Mouse (Mus musculus) left cerebral cortex, postnatal 14 days (tissue): ENCODE measurements around the gene Tekt2. TPM values are rescaled to one million over a fixed set of nuclear protein-coding genes. Genes with fewer than 3 reads are reported as not detected.

ENCODE experiments used
- DNase-seq, 2 experiments: peaks; one replicate each; pipeline ENCODE4 v3.0.0; 2021 to 2022; ENCODE audit warnings: low spot score in 2 of 2, mixed read lengths in 1 of 2
- intact Hi-C: fragments of 180-260 bp; cut with DNase I; formaldehyde crosslinking; loops from one replicate; pipeline ENCODE4 v1.15.1; 2025
- total RNA-seq, 2 experiments: library from RNA; stranded (reverse); gene quantifications; 2 replicates each; pipeline ENCODE4 v1.2.3; 2021

Gene Tekt2
- total RNA-seq, 2 experiments from 2014 or later, result 1.9 to 2.5 TPM

DNA sequence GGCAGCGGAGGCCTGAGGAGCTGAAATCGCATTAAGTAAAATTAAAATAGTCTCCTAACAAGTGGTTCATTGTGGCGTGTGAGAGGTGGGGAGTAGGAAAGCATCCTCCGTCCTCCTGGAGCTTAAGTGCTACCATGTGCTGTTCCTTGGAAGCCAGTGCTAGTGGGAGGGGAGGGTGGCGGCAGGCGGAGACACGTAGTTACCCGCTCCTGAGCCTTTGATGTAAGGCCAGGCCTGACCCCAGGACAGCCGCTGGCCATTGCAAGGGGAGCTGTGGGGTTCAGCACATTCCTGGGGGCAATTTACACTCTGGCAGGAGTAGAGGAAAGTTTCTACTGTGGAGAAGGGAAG lies 46.9 kb downstream of the Tekt2 start:
- intact Hi-C loops, result loop anchor here (2.0 kb wide), 1 partner anchor 32 kb away; no protein-coding TSS in a partner anchor
- DNase-seq, result no peak

- DNase-seq, result peak in 1 of 2 experiments; percentile 42
- intact Hi-C loops, result loop anchor here (2.0 kb wide), 1 partner anchor 33 kb away; no protein-coding TSS in a partner anchor
Observed at GRCm38 (mm10) chr4:126277906-126278564, 47.5 kb downstream of the Tekt2 start.

DNA sequence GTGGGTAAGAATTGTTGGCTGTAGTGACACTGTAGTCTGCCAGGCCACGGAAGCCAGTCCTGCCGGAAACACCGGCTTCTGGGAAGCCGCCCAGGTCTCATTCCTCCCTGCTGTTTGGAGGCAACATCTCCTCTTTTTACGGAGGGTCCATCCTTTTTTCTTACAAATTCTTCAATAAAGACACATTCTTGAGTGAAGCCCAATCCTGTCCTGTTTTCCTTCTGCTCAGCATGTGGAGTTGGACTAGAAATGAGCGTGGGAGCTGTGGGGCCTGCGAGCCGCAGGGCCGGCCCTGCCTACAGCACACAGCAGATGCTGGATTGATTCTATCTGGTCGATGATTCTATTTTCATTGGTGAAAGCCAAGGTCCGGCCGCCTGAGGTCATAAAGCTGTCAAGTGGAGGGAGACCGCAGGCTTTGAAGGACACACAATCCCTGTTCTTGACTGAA lies 49.8 kb downstream of the Tekt2 start:
- intact Hi-C loops, result no loop called here
- no peak for DNase-seq

- no peak for DNase-seq
- intact Hi-C loops, result no loop called here
Observed at GRCm38 (mm10) chr4:126275081-126275480, 50.4 kb downstream of the Tekt2 start.

- intact Hi-C loops, result no loop called here
- DNase-seq, result no peak
Observed at GRCm38 (mm10) chr4:126273753-126274152, 51.7 kb downstream of the Tekt2 start.

Other genes with a start within 250 kb of the Tekt2 start
- 10 to 100 TPM; 14.7 to 15.4 TPM for gene Lsm10, start 229.1 kb downstream of the Tekt2 start, total RNA-seq
- gene Stk40, start 221.7 kb downstream of the Tekt2 start, total RNA-seq, result 10 to 100 TPM; 26.5 to 28.8 TPM
- gene Eva1b, start 177.9 kb downstream of the Tekt2 start, total RNA-seq, result 1 to 10 TPM; 6.5 to 7.0 TPM
- gene Sh3d21, start 162.2 kb downstream of the Tekt2 start, total RNA-seq, result 1 to 10 TPM in 1 of 2 experiments, under 1 TPM in 1; 0.79 to 1.0 TPM
- 100 to 1,000 TPM; 129 to 147 TPM for gene Thrap3, start 122.9 kb downstream of the Tekt2 start, total RNA-seq
- 100 to 1,000 TPM; 241 to 264 TPM for gene Map7d1, start 69.3 kb downstream of the Tekt2 start, total RNA-seq
- gene Trappc3, start 63.4 kb downstream of the Tekt2 start, total RNA-seq, result 10 to 100 TPM; 82.0 to 85.4 TPM
- gene Col8a2, start 38.9 kb downstream of the Tekt2 start, total RNA-seq, result 1 to 10 TPM; 2.9 to 3.4 TPM
- 10 to 100 TPM; 25.3 to 26.8 TPM for gene Adprhl2, start 4.0 kb downstream of the Tekt2 start, total RNA-seq
- gene Ago3, start 103.9 kb upstream of the Tekt2 start, total RNA-seq, result 10 to 100 TPM; 27.9 to 33.5 TPM
- 10 to 100 TPM; 49.4 to 52.1 TPM for gene Ago1, start 142.9 kb upstream of the Tekt2 start, total RNA-seq
- 1 to 10 TPM; 6.3 to 6.8 TPM for gene Ago4, start 207.8 kb upstream of the Tekt2 start, total RNA-seq
- gene Clspn, start 231.2 kb upstream of the Tekt2 start, total RNA-seq, result 1 to 10 TPM; 1.1 to 2.0 TPM